Mouse (Mus musculus) right cerebral cortex, adult 18-20 months (tissue): ENCODE measurements around the gene Il34.

Experiments used
- DNase-seq: peaks from one replicate; pipeline ENCODE4 v3.0.0; 2022; ENCODE audit warnings: mixed read lengths

Gene Il34

GRCm38 (mm10) chr8:110726893-110727292, 78.8 kb downstream of the Il34 start:
- DNase-seq: no peak

- DNase-seq: peak; percentile 75
These were observed 80.5 kb downstream of the Il34 start for GRCm38 (mm10) chr8:110725084-110725838.

- DNase-seq: no peak
These were observed 81.2 kb downstream of the Il34 start for GRCm38 (mm10) chr8:110724493-110724892.

- no peak for DNase-seq
These were observed 83.2 kb downstream of the Il34 start for GRCm38 (mm10) chr8:110722414-110723011.

GRCm38 (mm10) chr8:110721606-110722413, 83.9 kb downstream of the Il34 start:
- no peak for DNase-seq

- DNase-seq: peak; percentile 82
These were observed 84.8 kb downstream of the Il34 start, which contains the start of gene Mtss1l for GRCm38 (mm10) chr8:110720685-110721598. Gene Mtss1l, plus strand, starts transcription at chr8:110721476.

- no peak for DNase-seq
These were observed 85.6 kb downstream of the Il34 start for GRCm38 (mm10) chr8:110719898-110720653.

GRCm38 (mm10) chr8:110718969-110719670, 86.6 kb downstream of the Il34 start:
- peak; percentile 55 for DNase-seq

- no peak for DNase-seq
These were observed 87.3 kb downstream of the Il34 start for GRCm38 (mm10) chr8:110718209-110718968.

GRCm38 (mm10) chr8:110717131-110717530, 88.6 kb downstream of the Il34 start:
- no peak for DNase-seq

- DNase-seq: peak; percentile 88
These were observed 89.6 kb downstream of the Il34 start for GRCm38 (mm10) chr8:110716075-110716474.

GRCm38 (mm10) chr8:110714827-110715519, 90.8 kb downstream of the Il34 start:
- no peak for DNase-seq

GRCm38 (mm10) chr8:110713073-110713472, 92.7 kb downstream of the Il34 start:
- peak; percentile 63 for DNase-seq

- DNase-seq: no peak
These were observed 94.3 kb downstream of the Il34 start for GRCm38 (mm10) chr8:110711271-110711934.

GRCm38 (mm10) chr8:110710593-110710992, 95.1 kb downstream of the Il34 start:
- DNase-seq: no peak

GRCm38 (mm10) chr8:110708429-110708828, 97.3 kb downstream of the Il34 start:
- no peak for DNase-seq

- DNase-seq: no peak
These were observed 99.3 kb downstream of the Il34 start for GRCm38 (mm10) chr8:110706288-110706870.
